Mouse (Mus musculus): Measurements from ENCODE around the gene Gpbp1.

Gpbp1 gene

DNA sequence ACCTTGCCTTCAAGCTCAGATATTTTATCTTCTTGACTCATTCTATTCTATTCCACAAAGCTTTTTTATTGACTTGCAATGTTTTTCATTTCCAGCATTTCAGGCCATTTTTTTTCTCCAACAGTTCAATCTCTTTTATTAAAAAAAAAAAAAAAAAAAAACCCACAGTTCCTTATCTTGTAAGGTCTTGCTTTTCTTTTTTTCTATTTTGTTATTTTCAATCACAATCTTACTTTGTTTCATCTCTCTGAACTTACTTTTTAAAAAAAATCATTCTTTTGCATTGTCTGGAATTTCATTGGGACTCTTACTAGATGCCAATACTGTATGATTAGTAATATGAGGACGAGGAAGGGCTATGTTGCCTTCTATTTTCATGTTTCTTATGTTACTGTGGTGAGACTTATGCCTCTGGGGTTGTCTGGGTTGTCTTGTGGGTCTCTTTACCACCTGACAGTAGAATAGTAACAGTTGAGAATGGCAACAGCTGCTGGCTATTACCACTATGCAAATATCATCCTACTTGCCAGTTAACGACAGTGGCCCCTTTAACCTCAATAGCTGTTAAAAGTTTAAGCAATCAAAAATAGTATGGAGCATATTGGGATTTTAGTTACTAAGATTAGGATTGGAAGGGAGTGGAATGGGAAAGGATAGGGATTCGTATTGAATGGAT is 19.2 kb downstream of the Gpbp1 start:
- in situ Hi-C loops (cut with MboI, MseI), result no loop called here

DNA sequence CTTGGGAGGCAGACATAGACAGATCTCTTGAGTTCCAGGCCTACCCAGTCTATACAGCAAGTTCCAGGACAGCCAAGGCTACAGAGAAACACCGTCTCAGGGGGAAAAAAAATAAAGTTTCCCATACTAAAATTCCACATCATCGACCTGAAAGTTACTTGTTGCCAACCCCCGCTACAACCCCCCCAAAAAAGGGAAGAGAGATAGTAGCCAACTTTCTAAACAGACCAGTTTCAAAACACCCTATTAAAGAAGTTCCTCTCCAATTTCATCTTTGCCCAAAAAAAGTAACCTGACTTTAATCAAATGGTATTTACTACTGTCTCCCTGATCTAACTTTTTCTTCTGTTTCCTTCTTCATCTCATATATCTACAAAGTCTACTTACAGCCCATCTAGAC is 22.6 kb downstream of the Gpbp1 start:
- in situ Hi-C loops (cut with MboI, MseI), result loop anchor here (5.0 kb wide), 1 partner anchor 275 kb away; no protein-coding TSS in a partner anchor

GRCm38 (mm10) chr13:111461424-111461823 is 28.5 kb downstream of the Gpbp1 start:
- in situ Hi-C loops (cut with MboI, MseI), result no loop called here

DNA sequence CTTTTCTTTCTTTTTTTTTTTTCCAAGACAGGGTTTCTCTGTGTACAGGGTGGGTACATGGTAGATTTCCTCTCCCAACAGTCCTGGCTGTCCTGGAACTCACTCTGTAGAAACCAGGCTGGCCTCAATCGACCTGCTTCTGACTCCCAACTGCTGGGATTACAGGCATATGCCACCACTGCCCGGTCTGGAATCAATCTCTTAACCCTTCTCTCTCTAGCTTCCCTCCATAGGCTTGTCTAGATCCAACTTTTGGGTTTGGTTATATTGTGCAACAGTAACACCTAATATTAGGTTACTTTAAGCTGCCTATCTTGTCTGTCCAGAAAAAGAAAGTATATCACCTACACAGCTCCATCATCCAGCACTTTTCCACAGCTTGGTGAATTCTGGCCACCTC is 33.1 kb downstream of the Gpbp1 start:
- in situ Hi-C loops (cut with MboI, MseI), result no loop called here

DNA sequence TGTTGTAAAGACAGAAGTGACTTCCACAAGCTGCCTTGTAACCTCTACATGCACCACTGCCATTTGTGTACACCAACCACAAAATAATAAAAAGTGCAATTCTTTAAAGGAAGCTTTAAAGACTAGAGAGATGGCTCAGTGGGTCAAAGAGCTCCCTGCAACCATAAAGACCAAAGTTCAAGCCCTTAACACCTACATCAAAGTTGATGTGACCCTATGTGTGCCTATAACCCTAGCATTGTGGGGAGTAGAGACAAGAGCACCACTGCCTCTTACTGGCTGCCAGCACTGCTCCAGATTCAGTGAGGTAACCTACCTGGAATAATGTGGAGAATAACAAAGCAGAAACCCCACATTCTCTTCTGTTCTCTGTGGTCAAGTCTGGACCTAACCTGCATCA is 45.6 kb downstream of the Gpbp1 start:
- in situ Hi-C loops (cut with MboI, MseI), result loop anchor here (25.0 kb wide), 1 partner anchor 1443 kb away; no protein-coding TSS in a partner anchor

- in situ Hi-C loops (cut with MboI, MseI), result loop anchor here (25.0 kb wide), 1 partner anchor 1456 kb away; no protein-coding TSS in a partner anchor
Observed at GRCm38 (mm10) chr13:111431174-111431573, 58.7 kb downstream of the Gpbp1 start.

GRCm38 (mm10) chr13:111421330-111421729 is 68.6 kb downstream of the Gpbp1 start:
- in situ Hi-C loops (cut with MboI, MseI), result no loop called here

GRCm38 (mm10) chr13:111418087-111418486 is 71.8 kb downstream of the Gpbp1 start:
- in situ Hi-C loops (cut with MboI, MseI), result loop anchor here (10.0 kb wide), 1 partner anchor 453 kb away; no protein-coding TSS in a partner anchor

DNA sequence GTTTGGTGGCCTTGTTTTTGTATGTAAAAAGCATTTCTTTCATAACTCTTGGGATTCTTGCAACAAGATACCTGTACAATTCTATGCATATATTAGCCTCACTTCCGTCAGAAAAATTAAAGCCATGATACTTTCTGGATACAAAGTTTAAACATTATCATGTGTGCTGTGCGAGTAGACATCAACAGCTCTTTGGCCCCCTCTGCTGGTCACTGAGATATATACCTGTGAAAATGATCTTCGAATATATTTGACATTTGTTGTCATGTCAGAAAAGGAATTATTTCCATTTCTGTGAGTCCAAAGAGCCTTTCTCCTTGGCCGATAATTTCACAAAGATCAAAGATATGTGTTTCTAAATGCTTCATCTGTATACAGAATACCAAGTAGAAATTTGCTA is 76.8 kb downstream of the Gpbp1 start:
- in situ Hi-C loops (cut with MboI, MseI), result loop anchor here (5.0 to 10.0 kb wide), 3 partner anchors 171 to 1021 kb away; no protein-coding TSS in a partner anchor

- in situ Hi-C loops (cut with MboI, MseI), result loop anchor here (5.0 to 10.0 kb wide), 3 partner anchors 169 to 1019 kb away; no protein-coding TSS in a partner anchor
Observed at GRCm38 (mm10) chr13:111410831-111411230, 79.1 kb downstream of the Gpbp1 start.

- in situ Hi-C loops (cut with MboI, MseI), result loop anchor here (10.0 kb wide), 1 partner anchor 142 kb away; no protein-coding TSS in a partner anchor
Observed at GRCm38 (mm10) chr13:111406859-111407389, 83.0 kb downstream of the Gpbp1 start.

- in situ Hi-C loops (cut with MboI, MseI), result loop anchor here (10.0 kb wide), 1 partner anchor 141 kb away; no protein-coding TSS in a partner anchor
Observed at GRCm38 (mm10) chr13:111405956-111406355, 84.0 kb downstream of the Gpbp1 start.

GRCm38 (mm10) chr13:111397600-111398151 is 92.2 kb downstream of the Gpbp1 start:
- in situ Hi-C loops (cut with MboI, MseI), result no loop called here

DNA sequence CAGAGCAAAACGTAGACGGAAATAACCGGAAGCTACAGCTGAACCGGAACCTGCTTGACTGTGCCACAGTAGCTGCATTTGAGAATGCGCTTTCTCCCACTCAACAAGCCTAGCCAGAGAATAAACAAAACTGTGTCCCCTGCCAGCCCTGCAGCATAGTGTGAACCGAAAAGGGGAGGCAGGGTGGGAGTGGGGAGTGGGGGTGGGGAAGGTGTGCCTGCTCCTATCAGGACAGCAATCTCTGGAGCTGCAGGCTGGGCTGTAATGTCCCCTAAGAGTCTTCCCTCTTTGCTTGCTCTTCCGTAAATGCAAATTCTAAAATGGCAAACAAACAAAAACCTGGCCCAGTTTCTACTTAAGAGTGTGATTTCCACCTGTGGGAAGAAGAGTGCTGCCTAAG is 92.8 kb downstream of the Gpbp1 start:
- in situ Hi-C loops (cut with MboI, MseI), result no loop called here

DNA sequence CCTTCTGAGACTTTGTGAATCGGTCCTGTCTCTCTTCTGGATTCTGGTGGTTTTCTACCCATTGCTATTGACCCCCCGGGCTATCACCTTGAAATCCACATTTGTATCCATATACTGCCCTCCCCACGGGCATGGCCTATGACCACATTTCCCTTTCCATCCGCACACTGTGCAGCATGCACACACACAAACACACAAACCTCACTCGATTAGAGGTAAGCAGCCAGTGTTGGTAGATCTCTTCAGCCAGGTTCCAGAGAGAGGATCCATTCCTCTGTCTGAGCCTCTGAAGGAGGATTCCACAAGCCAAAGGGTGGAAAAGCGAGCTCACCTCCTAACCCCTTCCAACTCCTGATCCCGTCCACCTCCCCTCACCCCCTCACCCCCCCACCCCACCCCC is 94.4 kb downstream of the Gpbp1 start:
- in situ Hi-C loops (cut with MboI, MseI), result no loop called here

DNA sequence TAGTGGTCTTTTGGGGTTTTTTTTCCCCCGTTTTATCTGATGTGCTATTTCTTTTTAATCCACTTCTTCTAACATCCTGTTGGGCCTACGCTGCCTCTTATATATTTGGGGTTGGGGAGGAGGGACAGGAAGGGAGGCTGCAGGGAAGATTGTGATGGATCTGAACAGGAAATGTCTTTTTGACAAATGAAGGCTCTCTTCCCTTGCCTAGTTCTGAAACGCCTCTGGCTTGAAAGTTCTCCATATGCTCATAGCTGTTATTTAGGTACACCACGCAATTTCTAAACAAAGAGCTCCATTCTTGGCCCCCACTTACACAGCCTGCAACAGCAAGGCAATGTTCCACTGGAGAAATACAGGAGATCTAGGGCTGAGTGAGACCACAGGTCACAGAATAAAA is 95.0 kb downstream of the Gpbp1 start:
- in situ Hi-C loops (cut with MboI, MseI), result no loop called here

GRCm38 (mm10) chr13:111394341-111394740 is 95.6 kb downstream of the Gpbp1 start:
- in situ Hi-C loops (cut with MboI, MseI), result no loop called here

GRCm38 (mm10) chr13:111393426-111393825 is 96.5 kb downstream of the Gpbp1 start:
- in situ Hi-C loops (cut with MboI, MseI), result no loop called here

DNA sequence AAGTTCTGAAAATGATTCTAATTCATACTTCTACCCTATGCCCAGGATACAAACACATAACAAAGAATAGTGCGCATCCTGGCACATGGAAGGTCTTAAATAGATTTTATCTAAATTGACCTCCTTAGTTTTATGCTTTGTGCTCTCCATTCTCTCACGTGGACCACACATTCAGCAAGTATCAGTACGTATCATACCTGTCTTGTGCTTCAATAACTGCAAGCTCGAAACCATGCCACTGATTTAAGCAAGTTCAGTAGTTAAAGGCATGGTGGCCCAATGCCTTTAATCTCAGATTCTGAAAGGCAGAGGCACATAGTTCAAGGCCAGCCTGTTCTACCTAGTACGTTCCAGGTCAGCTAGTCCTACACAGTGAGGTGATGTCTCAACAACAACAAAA is 98.5 kb downstream of the Gpbp1 start:
- in situ Hi-C loops (cut with MboI, MseI), result no loop called here

GRCm38 (mm10) chr13:111391011-111391410 is 98.9 kb downstream of the Gpbp1 start:
- in situ Hi-C loops (cut with MboI, MseI), result no loop called here

- in situ Hi-C loops (cut with MboI, MseI), result no loop called here
Observed at GRCm38 (mm10) chr13:111384011-111384985, 105.6 kb downstream of the Gpbp1 start.
